Mouse (Mus musculus): ENCODE results near the gene Kctd21. TPM values are rescaled to one million over a fixed set of nuclear protein-coding genes. Genes with fewer than 3 reads are reported as not detected.

The Kctd21 gene
- total and polyA plus RNA-seq, 2 experiments from 2014 or later, result 3.1 to 6.1 TPM

DNA sequence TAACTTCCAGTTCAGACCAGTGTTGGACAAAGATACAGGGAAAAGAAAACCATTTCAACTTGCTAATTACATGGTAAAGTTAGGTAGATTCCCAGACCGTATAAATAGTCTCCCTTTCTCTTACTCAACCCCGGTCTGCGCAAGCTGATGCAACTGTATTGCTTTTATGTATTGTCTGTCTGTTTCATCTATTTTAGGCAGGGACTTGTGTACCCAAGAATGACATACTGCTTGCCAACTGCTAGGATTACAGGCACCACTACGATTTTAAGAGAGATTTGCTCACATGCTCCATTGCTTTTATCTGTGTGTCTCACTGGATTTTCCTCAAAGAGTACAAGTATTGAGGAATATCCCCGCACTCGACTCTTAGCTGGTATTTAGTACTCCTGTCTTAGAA lies 66.8 kb downstream of the Kctd21 start:
- no peaks in the 10 kb centered on the region for H3K9me3 ChIP-seq (ENCODE audit: low read length)
- H3K4me2 ChIP-seq (ENCODE audit: low read depth, low read length, poor library complexity, severe bottlenecking), result no peak overlapping the region
- no peak for TF ChIP-seq CTCF (IDR thresholded peaks at IDR 0.05)
- H3K27ac ChIP-seq (ENCODE audit: low read depth, low read length), result no peak overlapping the region
- 85% methylated on average over 6 of the region's 6 CpGs for whole genome bisulfite sequencing
- DNase-seq (ENCODE audit: low spot score), result no peak
- no peak overlapping the region for H3K4me3 ChIP-seq (ENCODE audit: low read depth, low read length)
- no peak for ATAC-seq (ENCODE audit: low FRiP score)
- H3K27me3 ChIP-seq (ENCODE audit: insufficient read depth, low read length), result no peaks in the 10 kb centered on the region
- peaks cover 4% of the 10 kb centered on the region for H3K4me1 ChIP-seq (ENCODE audit: insufficient read depth, low read length)
- no peaks in the 10 kb centered on the region for H3K36me3 ChIP-seq (ENCODE audit: insufficient read depth, low read length)
- no peak overlapping the region for H3K9ac ChIP-seq (replicated peaks; ENCODE audit: low read length, poor library complexity, severe bottlenecking)

Other genes with a start within 250 kb of the Kctd21 start
- gene Usp35, start 307 bp upstream of the Kctd21 start, total RNA-seq (2014; rRNA removed), result 13.4 and 14.3 TPM in 2 replicates
- 2.7 and 2.9 TPM in 2 replicates for gene Usp35, start 307 bp upstream of the Kctd21 start, polyA plus RNA-seq (2015; fragmentation: Nextera tagmentation; extraction: Ambion mirVana)
- 6.4 and 7.3 TPM in 2 replicates for gene Alg8, start 39.3 kb downstream of the Kctd21 start, total RNA-seq (2014; rRNA removed)
- gene Alg8, start 39.3 kb downstream of the Kctd21 start, polyA plus RNA-seq (2015; fragmentation: Nextera tagmentation; extraction: Ambion mirVana), result 9.0 and 9.1 TPM in 2 replicates
- gene Ndufc2, start 67.7 kb downstream of the Kctd21 start, total RNA-seq (2014; rRNA removed), result 408 and 463 TPM in 2 replicates
- gene Ndufc2, start 67.7 kb downstream of the Kctd21 start, polyA plus RNA-seq (2015; fragmentation: Nextera tagmentation; extraction: Ambion mirVana), result 608 and 638 TPM in 2 replicates
- gene Thrsp, start 85.4 kb downstream of the Kctd21 start, total RNA-seq (2014; rRNA removed), result 0.85 and 1.7 TPM in 2 replicates
- gene Thrsp, start 85.4 kb downstream of the Kctd21 start, polyA plus RNA-seq (2015; fragmentation: Nextera tagmentation; extraction: Ambion mirVana), result 1.3 and 1.6 TPM in 2 replicates
- gene Kctd14, start 119.0 kb downstream of the Kctd21 start, total RNA-seq (2014; rRNA removed), result 0.14 and 0.16 TPM in 2 replicates
- gene Kctd14, start 119.0 kb downstream of the Kctd21 start, polyA plus RNA-seq (2015; fragmentation: Nextera tagmentation; extraction: Ambion mirVana), result 1.0 and 1.3 TPM in 2 replicates
- 31.2 and 32.8 TPM in 2 replicates for gene Ints4, start 148.6 kb downstream of the Kctd21 start, total RNA-seq (2014; rRNA removed)
- 23.0 and 23.3 TPM in 2 replicates for gene Ints4, start 148.6 kb downstream of the Kctd21 start, polyA plus RNA-seq (2015; fragmentation: Nextera tagmentation; extraction: Ambion mirVana)
- gene Aamdc, start 247.2 kb downstream of the Kctd21 start, total RNA-seq (2014; rRNA removed), result 19.4 and 26.1 TPM in 2 replicates
- 53.2 and 57.5 TPM in 2 replicates for gene Aamdc, start 247.2 kb downstream of the Kctd21 start, polyA plus RNA-seq (2015; fragmentation: Nextera tagmentation; extraction: Ambion mirVana)
- 19.8 and 25.9 TPM in 2 replicates for gene Rsf1, start 247.6 kb downstream of the Kctd21 start, total RNA-seq (2014; rRNA removed)
- gene Rsf1, start 247.6 kb downstream of the Kctd21 start, polyA plus RNA-seq (2015; fragmentation: Nextera tagmentation; extraction: Ambion mirVana), result 22.0 and 27.4 TPM in 2 replicates